Mouse (Mus musculus): Measurements from ENCODE around the gene Olfr523. TPM values are rescaled to one million over a fixed set of nuclear protein-coding genes. Genes with fewer than 3 reads are reported as not detected.

The Olfr523 gene
- polyA plus RNA-seq, 1 experiment: not detected

- DNase-seq (ENCODE audit: low read depth): no peak
These were observed 7.7 kb downstream of the Olfr523 start for GRCm38 (mm10) chr7:140180692-140181091.

GRCm38 (mm10) chr7:140184206-140184605, 11.2 kb downstream of the Olfr523 start:
- DNase-seq (ENCODE audit: low read depth): no peak

- DNase-seq (ENCODE audit: low read depth): peak; percentile 10
These were observed 13.9 kb downstream of the Olfr523 start for GRCm38 (mm10) chr7:140186646-140187620.

GRCm38 (mm10) chr7:140187721-140188390, 14.8 kb downstream of the Olfr523 start:
- no peak for DNase-seq (ENCODE audit: low read depth)

- DNase-seq (ENCODE audit: low read depth): no peak
These were observed 15.6 kb downstream of the Olfr523 start for GRCm38 (mm10) chr7:140188391-140189328.

GRCm38 (mm10) chr7:140190435-140190834, 17.4 kb downstream of the Olfr523 start:
- DNase-seq (ENCODE audit: low read depth): no peak

GRCm38 (mm10) chr7:140192445-140192844, 19.4 kb downstream of the Olfr523 start:
- no peak for DNase-seq (ENCODE audit: low read depth)

- DNase-seq (ENCODE audit: low read depth): no peak
These were observed 19.8 kb downstream of the Olfr523 start for GRCm38 (mm10) chr7:140192851-140193250.

GRCm38 (mm10) chr7:140194031-140194430, 21.0 kb downstream of the Olfr523 start:
- DNase-seq (ENCODE audit: low read depth): no peak

GRCm38 (mm10) chr7:140196002-140196401, 23.0 kb downstream of the Olfr523 start:
- no peak for DNase-seq (ENCODE audit: low read depth)

GRCm38 (mm10) chr7:140201090-140201489, 28.1 kb downstream of the Olfr523 start:
- DNase-seq (ENCODE audit: low read depth): no peak

- DNase-seq (ENCODE audit: low read depth): no peak
These were observed 32.8 kb downstream of the Olfr523 start, which contains the start of gene Olfr524 for GRCm38 (mm10) chr7:140205864-140206263. Olfr524 (minus strand) TSS chr7:140205964.

- DNase-seq (ENCODE audit: low read depth): no peak
These were observed 33.9 kb downstream of the Olfr523 start for GRCm38 (mm10) chr7:140206904-140207303.

GRCm38 (mm10) chr7:140208153-140208552, 35.1 kb downstream of the Olfr523 start:
- no peak for DNase-seq (ENCODE audit: low read depth)

- DNase-seq (ENCODE audit: low read depth): no peak
These were observed 35.7 kb downstream of the Olfr523 start for GRCm38 (mm10) chr7:140208677-140209076.

- DNase-seq (ENCODE audit: low read depth): no peak
These were observed 40.8 kb downstream of the Olfr523 start for GRCm38 (mm10) chr7:140213841-140214240.

GRCm38 (mm10) chr7:140217967-140218366, 45.0 kb downstream of the Olfr523 start, which contains the start of gene Cd163l1:
Cd163l1 (plus strand) TSS chr7:140218267.
- no peak for DNase-seq (ENCODE audit: low read depth)

GRCm38 (mm10) chr7:140219268-140219667, 46.3 kb downstream of the Olfr523 start:
- no peak for DNase-seq (ENCODE audit: low read depth)

- no peak for DNase-seq (ENCODE audit: low read depth)
These were observed 47.4 kb downstream of the Olfr523 start for GRCm38 (mm10) chr7:140220375-140220774.

- DNase-seq (ENCODE audit: low read depth): no peak
These were observed 51.2 kb downstream of the Olfr523 start for GRCm38 (mm10) chr7:140224209-140224608.

Measured in gonadal fat pad, adult 2 months (tissue).